Mouse (Mus musculus) kidney, embryonic 16.5 days (tissue): ENCODE measurements around the gene Klhdc9. TPM values are rescaled to one million over a fixed set of nuclear protein-coding genes. Genes with fewer than 3 reads are reported as not detected.

Experiments used
- ATAC-seq: fragments of 200-750 bp; cut with Nextera tagmentation; 2 replicates; pipeline ENCODE4 v1.8.0; 2017; ENCODE audit warnings: moderate TSS enrichment; ENCODE audit not compliant: low FRiP score, low TSS enrichment
- H3K27ac ChIP-seq: fragments of 300-500 bp; sonication (generic); 2 replicates; pipeline ENCODE4 v1.5.1; 2014; ENCODE audit warnings: low read length
- H3K27me3 ChIP-seq: fragments of 300-500 bp; sonication (generic); 2 replicates; pipeline ENCODE4 v1.6.1; 2014; ENCODE audit warnings: low read length, control low read depth, mixed read lengths; ENCODE audit not compliant: insufficient read depth
- H3K36me3 ChIP-seq: fragments of 300-500 bp; sonication (generic); 2 replicates; pipeline ENCODE4 v1.6.1; 2014; ENCODE audit warnings: low read length, control low read depth, mixed read lengths; ENCODE audit not compliant: insufficient read depth
- H3K4me1 ChIP-seq: fragments of 300-500 bp; sonication (generic); 2 replicates; pipeline ENCODE4 v1.6.1; 2014; ENCODE audit warnings: low read length, control low read depth, mixed read lengths; ENCODE audit not compliant: insufficient read depth
- H3K4me2 ChIP-seq: fragments of 300-500 bp; sonication (generic); replicated peaks from 2 replicates; pipeline ENCODE4 v1.6.1; 2014; ENCODE audit warnings: low read depth, low read length
- H3K4me3 ChIP-seq: fragments of 300-500 bp; sonication (generic); 2 replicates; pipeline ENCODE4 v1.5.1; 2014; ENCODE audit warnings: mild to moderate bottlenecking, low read length
- H3K9ac ChIP-seq: fragments of 300-500 bp; sonication (generic); replicated peaks from 2 replicates; pipeline ENCODE4 v1.6.1; 2014; ENCODE audit warnings: low read length
- H3K9me3 ChIP-seq: fragments of 300-500 bp; sonication (generic); 2 replicates; pipeline ENCODE4 v1.6.1; 2016; ENCODE audit warnings: low read length, control low read depth
- WGBS: fragments of 180-500 bp; shearing (Covaris S2); extraction: QIAGEN DNeasy Blood & Tissue Kit; methylation state at CpG from one replicate; pipeline ENCODE4 v1.1.7; 2014; 5-methylcytosine and 5-hydroxymethylcytosine counted together
- polyA plus RNA-seq: library from polyadenylated mRNA; unstranded; fragments of >200 nt; fragmentation: Nextera tagmentation; extraction: Ambion mirVana; gene quantifications from 2 replicates; pipeline ENCODE4 v1.2.1, GENCODE M21; 2015

Klhdc9 gene
- polyA plus RNA-seq, 1 experiment from 2014 or later, result 4.3 TPM

- Histone ChIP-seq H3K36me3 (no peaks in the 10 kb centered on the region), H3K4me2 (no peak overlapping the region), H3K27ac (no peak overlapping the region), H3K4me1 (0 out of 2 replicates have a peak, but pooled peaks cover 7% of the 10 kb centered on the region), H3K27me3 (peaks cover 3% of the 10 kb centered on the region; the same call in 1 of the 2 replicates), H3K4me3 (no peak overlapping the region), H3K9me3 (no peaks in the 10 kb centered on the region), H3K9ac (no peak overlapping the region)
- 80% methylated on average over 11 of the region's 11 CpGs for WGBS
- ATAC-seq, result no peak
These were observed 21.6 kb upstream of the Klhdc9 start for GRCm38 (mm10) chr1:171382096-171382620.

GRCm38 (mm10) chr1:171379935-171380599 is 19.5 kb upstream of the Klhdc9 start:
- H3K27me3 ChIP-seq, result peaks cover 3% of the 10 kb centered on the region; the same call in 1 of the 2 replicates
- no peaks in the 10 kb centered on the region for H3K9me3 ChIP-seq
- WGBS, result 2% methylated on average over 31 of the region's 31 CpGs
- no peaks in the 10 kb centered on the region for H3K36me3 ChIP-seq
- peak overlapping the region; percentile 54 for H3K4me2 ChIP-seq
- peak overlapping the region; percentile 36; the same call in 1 of the 2 replicates for H3K9ac ChIP-seq
- peak overlapping the region; percentile 28 for H3K4me3 ChIP-seq
- H3K4me1 ChIP-seq, result peaks cover 13% of the 10 kb centered on the region
- peak; percentile 74 for ATAC-seq
- no peak overlapping the region for H3K27ac ChIP-seq

GRCm38 (mm10) chr1:171378298-171378697 is 17.7 kb upstream of the Klhdc9 start:
- H3K4me1 ChIP-seq, result peaks cover 21% of the 10 kb centered on the region
- WGBS, result 84% methylated on average over 6 of the region's 6 CpGs
- no peak for ATAC-seq

GRCm38 (mm10) chr1:171375646-171376097 is 15.1 kb upstream of the Klhdc9 start:
- Histone ChIP-seq H3K36me3 (no peaks in the 10 kb centered on the region), H3K4me3 (no peak overlapping the region), H3K9me3 (no peaks in the 10 kb centered on the region), H3K4me1 (peaks cover 21% of the 10 kb centered on the region), H3K27ac (no peak overlapping the region), H3K4me2 (no peak overlapping the region), H3K27me3 (peaks cover 3% of the 10 kb centered on the region; the same call in 1 of the 2 replicates), H3K9ac (no peak overlapping the region)
- peak; percentile 46; the same call in 1 of the 2 replicates for ATAC-seq
- 47% methylated on average over 9 of the region's 9 CpGs for WGBS

More at GRCm38 (mm10) chr1:171378298-171378697, 17.7 kb upstream of the Klhdc9 start:
- H3K9ac ChIP-seq, result no peak overlapping the region
- H3K4me3 ChIP-seq, result no peak overlapping the region
- H3K36me3 ChIP-seq, result no peaks in the 10 kb centered on the region
- H3K9me3 ChIP-seq, result no peaks in the 10 kb centered on the region
- peaks cover 3% of the 10 kb centered on the region; the same call in 1 of the 2 replicates for H3K27me3 ChIP-seq
- no peak overlapping the region for H3K27ac ChIP-seq
- no peak overlapping the region for H3K4me2 ChIP-seq

- no peak overlapping the region for H3K9ac ChIP-seq
- no peaks in the 10 kb centered on the region for H3K9me3 ChIP-seq
- no peaks in the 10 kb centered on the region for H3K27me3 ChIP-seq
- no peak overlapping the region for H3K4me3 ChIP-seq
- H3K4me2 ChIP-seq, result no peak overlapping the region
- H3K4me1 ChIP-seq, result peaks cover 14% of the 10 kb centered on the region
- H3K27ac ChIP-seq, result no peak overlapping the region
- no peak for ATAC-seq
- 6% methylated on average over 2 of the region's 4 CpGs for WGBS
- no peaks in the 10 kb centered on the region for H3K36me3 ChIP-seq
These were observed 13.3 kb upstream of the Klhdc9 start for GRCm38 (mm10) chr1:171373946-171374345.

GRCm38 (mm10) chr1:171372880-171373279 is 12.3 kb upstream of the Klhdc9 start:
- no peak for ATAC-seq
- Histone ChIP-seq H3K27me3 (no peaks in the 10 kb centered on the region), H3K27ac (no peak overlapping the region), H3K4me3 (no peak overlapping the region), H3K9ac (no peak overlapping the region), H3K4me1 (peaks cover 22% of the 10 kb centered on the region), H3K9me3 (no peaks in the 10 kb centered on the region), H3K4me2 (no peak overlapping the region), H3K36me3 (no peaks in the 10 kb centered on the region)
- WGBS, result 40% methylated on average over 3 of the region's 3 CpGs

GRCm38 (mm10) chr1:171369845-171370556 is 9.4 kb upstream of the Klhdc9 start, which contains the start of gene Nectin4:
TSS of gene Nectin4 (plus strand) at chr1:171370099.
- peak; percentile 62; the same call in 1 of the 2 replicates for ATAC-seq
- Histone ChIP-seq H3K27me3 (no peaks in the 10 kb centered on the region), H3K9ac (peak within 1 kb of the TSS; percentile 20; the same call in 1 of the 2 replicates), H3K4me1 (peaks cover 16% of the 10 kb centered on the region), H3K4me2 (peak within 1 kb of the TSS; percentile 38), H3K4me3 (peak within 1 kb of the TSS; percentile 15; the same call in 1 of the 2 replicates), H3K9me3 (no peaks in the 10 kb centered on the region), H3K36me3 (no peaks in the 10 kb centered on the region), H3K27ac (no peak within 1 kb of the TSS; the same call in 1 of the 2 replicates)
- 38% methylated on average over 20 of the region's 20 CpGs for WGBS

- Histone ChIP-seq H3K9ac (no peak overlapping the region), H3K9me3 (no peaks in the 10 kb centered on the region), H3K27ac (no peak overlapping the region), H3K4me3 (no peak overlapping the region), H3K36me3 (no peaks in the 10 kb centered on the region), H3K4me1 (peaks cover 14% of the 10 kb centered on the region), H3K27me3 (no peaks in the 10 kb centered on the region), H3K4me2 (no peak overlapping the region)
- WGBS, result 63% methylated on average over 7 of the region's 7 CpGs
- ATAC-seq, result no peak
These were observed 5.3 kb upstream of the Klhdc9 start for GRCm38 (mm10) chr1:171365934-171366333.

- peak overlapping the region; percentile 86 for H3K4me2 ChIP-seq
- peak overlapping the region; percentile 71 for H3K27ac ChIP-seq
- H3K4me3 ChIP-seq, result peak overlapping the region; percentile 60
- 28% methylated on average over 16 of the region's 16 CpGs for WGBS
- H3K9me3 ChIP-seq, result no peaks in the 10 kb centered on the region; the same call in 1 of the 2 replicates
- ATAC-seq, result peak; percentile 52; the same call in 1 of the 2 replicates
- H3K36me3 ChIP-seq, result peaks cover 14% of the 10 kb centered on the region
- H3K27me3 ChIP-seq, result no peaks in the 10 kb centered on the region
- H3K9ac ChIP-seq, result peak overlapping the region; percentile 73
- H3K4me1 ChIP-seq, result peaks cover 13% of the 10 kb centered on the region
These were observed 807 bp upstream of the Klhdc9 start for GRCm38 (mm10) chr1:171361106-171362103.
